Mouse (Mus musculus) CH12.LX (cell line): ENCODE results near the gene Mad1l1. TPM values are rescaled to one million over a fixed set of nuclear protein-coding genes. Genes with fewer than 3 reads are reported as not detected.

Source experiments
- DNase-seq: peaks from one replicate; pipeline ENCODE4 v3.0.0-alpha.2; 2013; ENCODE audit errors: extremely low read depth
- H3K27ac ChIP-seq: 2 replicates; pipeline ENCODE4 v1.5.1; 2012; ENCODE audit warnings: low read depth, mild to moderate bottlenecking, control low read depth, moderate library complexity; ENCODE audit not compliant: insufficient read depth
- H3K27me3 ChIP-seq: replicated peaks from 2 replicates; pipeline ENCODE3; 2012; ENCODE audit warnings: inconsistent platforms
- H3K36me3 ChIP-seq, 2 experiments: replicated peaks in 1 of 2; 2 replicates each; pipeline versions ENCODE3 to v1.6.1; 2012; ENCODE audit warnings: inconsistent platforms in 1 of 2, low read length in 1 of 2, mild to moderate bottlenecking in 1 of 2, mixed read lengths in 1 of 2, moderate library complexity in 1 of 2; ENCODE audit not compliant: control insufficient read depth in 1 of 2, insufficient read depth in 1 of 2
- H3K4me1 ChIP-seq, 2 experiments: 2 replicates each; pipeline ENCODE4 v1.6.1; 2012; ENCODE audit warnings: inconsistent platforms in 1 of 2, moderate library complexity in 1 of 2; ENCODE audit not compliant: insufficient read depth in 2 of 2, control insufficient read depth in 1 of 2
- H3K4me2 ChIP-seq: 2 replicates; pipeline ENCODE4 v1.6.1; 2012; ENCODE audit warnings: low read depth, mild to moderate bottlenecking, control low read depth; ENCODE audit not compliant: poor library complexity, insufficient read depth, severe bottlenecking
- H3K4me3 ChIP-seq, 3 experiments: fragments of 150-350 bp in 1 of 3; sonication (generic) in 1 of 3; replicated peaks in 1 of 3; 2 replicates each; pipeline versions ENCODE3 to v1.5.1; 2011 to 2012; ENCODE audit warnings: low read depth in 2 of 3, low read length in 2 of 3, mild to moderate bottlenecking in 2 of 3, moderate library complexity in 2 of 3, control low read depth in 1 of 3, improper control_type of control experiment in 1 of 3, inconsistent platforms in 1 of 3, mixed read lengths in 1 of 3; ENCODE audit not compliant: poor library complexity in 1 of 3
- H3K79me2 ChIP-seq: replicated peaks from 2 replicates; pipeline ENCODE4 v1.6.1; 2012; ENCODE audit warnings: mild to moderate bottlenecking, moderate library complexity; ENCODE audit not compliant: control insufficient read depth, poor library complexity, insufficient read depth, severe bottlenecking; ENCODE audit errors: extremely low read depth
- H3K9ac ChIP-seq: 2 replicates; pipeline ENCODE4 v1.6.1; 2012; ENCODE audit warnings: low read depth, mild to moderate bottlenecking, control low read depth, moderate library complexity; ENCODE audit not compliant: insufficient read depth
- H3K9me3 ChIP-seq: replicated peaks from 2 replicates; pipeline ENCODE3; 2012; ENCODE audit warnings: low read length, inconsistent platforms, mixed read lengths
- CHD1 ChIP-seq: IDR thresholded peaks from 2 replicates; pipeline ENCODE4 v1.6.1; 2012; ENCODE audit warnings: low read depth, low read length, improper control_type of control experiment, inconsistent platforms
- CHD2 ChIP-seq: IDR thresholded peaks from 2 replicates; pipeline ENCODE4 v1.6.1; 2011; ENCODE audit warnings: low read length, improper control_type of control experiment
- E2F4 ChIP-seq: IDR thresholded peaks from 2 replicates; pipeline ENCODE4 v1.6.1; 2011; ENCODE audit warnings: low read depth, low read length, improper control_type of control experiment; ENCODE audit not compliant: insufficient replicate concordance
- ETS1 ChIP-seq: conservative IDR thresholded peaks from 2 replicates; pipeline ENCODE4 v1.6.1; 2012; ENCODE audit warnings: low read depth, mild to moderate bottlenecking, inconsistent platforms, low read length, improper control_type of control experiment, moderate library complexity
- GABPA ChIP-seq: IDR thresholded peaks from 2 replicates; pipeline ENCODE4 v1.6.1; 2012; ENCODE audit warnings: low read depth, low read length, improper control_type of control experiment, inconsistent platforms; ENCODE audit not compliant: insufficient replicate concordance
- HCFC1 ChIP-seq: IDR thresholded peaks from 2 replicates; pipeline ENCODE4 v1.6.1; 2012; ENCODE audit warnings: low read depth, mild to moderate bottlenecking, inconsistent platforms, low read length, improper control_type of control experiment
- IRF4 ChIP-seq: IDR thresholded peaks from 2 replicates; pipeline ENCODE4 v1.6.1; 2014; ENCODE audit warnings: low read depth, mild to moderate bottlenecking, inconsistent platforms, low read length, improper control_type of control experiment
- JUND ChIP-seq: conservative IDR thresholded peaks from 2 replicates; pipeline ENCODE4 v1.6.1; 2011; ENCODE audit warnings: low read depth, low read length, improper control_type of control experiment
- MAZ ChIP-seq: IDR thresholded peaks from 2 replicates; pipeline ENCODE4 v1.6.1; 2012; ENCODE audit warnings: low read depth, mild to moderate bottlenecking, inconsistent platforms, low read length, improper control_type of control experiment, moderate library complexity
- MXI1 ChIP-seq: IDR thresholded peaks from 2 replicates; pipeline ENCODE4 v1.6.1; 2011; ENCODE audit warnings: mild to moderate bottlenecking, low read depth, low read length, improper control_type of control experiment
- NELFE ChIP-seq: IDR thresholded peaks from 2 replicates; pipeline ENCODE4 v1.6.1; 2011; ENCODE audit warnings: low read depth, low read length, improper control_type of control experiment
- NRF1 ChIP-seq: IDR thresholded peaks from 2 replicates; pipeline ENCODE4 v1.6.1; 2014; ENCODE audit warnings: low read depth, mild to moderate bottlenecking, inconsistent platforms, low read length, improper control_type of control experiment, moderate library complexity
- POLR2A ChIP-seq: IDR thresholded peaks from 2 replicates; pipeline ENCODE4 v1.6.1; 2011; ENCODE audit warnings: low read depth, mild to moderate bottlenecking, improper control_type of control experiment, low read length
- RCOR1 ChIP-seq: conservative IDR thresholded peaks from 2 replicates; pipeline ENCODE4 v1.6.1; 2012; ENCODE audit warnings: low read depth, mild to moderate bottlenecking, inconsistent platforms, low read length, improper control_type of control experiment
- SIN3A ChIP-seq: IDR thresholded peaks from 2 replicates; pipeline ENCODE4 v1.6.1; 2012; ENCODE audit warnings: low read length, improper control_type of control experiment, inconsistent platforms
- TCF12 ChIP-seq: IDR thresholded peaks from 2 replicates; pipeline ENCODE4 v1.6.1; 2014; ENCODE audit warnings: low read depth, mild to moderate bottlenecking, inconsistent platforms, low read length, improper control_type of control experiment
- UBTF ChIP-seq: IDR thresholded peaks from 2 replicates; pipeline ENCODE4 v1.6.1; 2012; ENCODE audit warnings: low read depth, mild to moderate bottlenecking, inconsistent platforms, low read length, improper control_type of control experiment, moderate library complexity
- USF1 ChIP-seq: IDR thresholded peaks from 2 replicates; pipeline ENCODE4 v1.6.1; 2014; ENCODE audit warnings: low read depth, mild to moderate bottlenecking, inconsistent platforms, low read length, improper control_type of control experiment
- USF2 ChIP-seq: conservative IDR thresholded peaks from 2 replicates; pipeline ENCODE4 v1.6.1; 2011; ENCODE audit warnings: low read depth, low read length, improper control_type of control experiment
- ZC3H11A ChIP-seq: IDR thresholded peaks from 2 replicates; pipeline ENCODE4 v1.6.1; 2012; ENCODE audit warnings: low read depth, mild to moderate bottlenecking, inconsistent platforms, low read length, improper control_type of control experiment
- ZMIZ1 ChIP-seq: IDR thresholded peaks from 2 replicates; pipeline ENCODE4 v1.6.1; 2012; ENCODE audit warnings: low read depth, mild to moderate bottlenecking, inconsistent platforms, low read length, improper control_type of control experiment
- ZNF384 ChIP-seq: IDR thresholded peaks from 2 replicates; pipeline ENCODE4 v1.6.1; 2012; ENCODE audit warnings: low read depth, low read length, improper control_type of control experiment, inconsistent platforms
- dilution Hi-C: fragments of 300-500 bp; cut with MboI; formaldehyde crosslinking; loops from 2 replicates; pipeline ENCODE4 v1.14.3; 2020; ENCODE audit warnings: low sequenced_read_pairs; ENCODE audit not compliant: extremely low pct_unique_long_range_greater_than_20kb, extremely low pct_ligation_motif_present
- in situ Hi-C: fragments of 300-500 bp; cut with MboI; formaldehyde crosslinking; loops from 3 replicates; pipeline ENCODE4 v1.14.3; 2019; ENCODE audit warnings: low sequenced_read_pairs, low pct_ligation_motif_present, low pct_unique_long_range_greater_than_20kb, mixed read lengths
- polyA plus RNA-seq: library from polyadenylated mRNA; unstranded; fragments of >175 nt; gene quantifications from 2 replicates; pipeline ENCODE4 v1.2.1, GENCODE M21; 2012; ENCODE audit warnings: low read depth; ENCODE audit not compliant: insufficient read length
- total RNA-seq, 2 experiments: library from RNA; depleted of rRNA; stranded (reverse); fragments of 300-350 nt in 1 of 2; fragments of >200 nt in 1 of 2; gene quantifications; 2 replicates each; pipeline ENCODE4 v1.2.3; 2012 to 2014

Mad1l1 gene
- total and polyA plus RNA-seq, 3 experiments, result 24.8 to 45.6 (median 28.9) TPM

- no peaks in the 10 kb centered on the region for H3K79me2 ChIP-seq
- H3K4me3 ChIP-seq, result no peak overlapping the region
- H3K27ac ChIP-seq, result no peak overlapping the region
- dilution Hi-C loops (no loop called here), in situ Hi-C loops (loop anchor here (25.0 kb wide), 1 partner anchor 230 kb away; the partner anchor contains the start of gene Eif3b)
- peaks cover 0 to 5% of the 10 kb centered on the region in 2 experiments; a peak in 1 of 4 replicates for H3K4me1 ChIP-seq
- TF ChIP-seq ZMIZ1 (no peak), HCFC1 (no peak), GABPA (no peak), MAZ (no peak), RCOR1 (no peak), UBTF (no peak), MXI1 (no peak), CHD1 (no peak), JUND (no peak), USF1 (no peak), NRF1 (no peak), E2F4 (no peak), ZC3H11A (no peak), CHD2 (no peak), TCF12 (no peak)
- no peak overlapping the region for H3K9ac ChIP-seq
- no peak overlapping the region for H3K4me2 ChIP-seq
- DNase-seq, result no peak
- H3K9me3 ChIP-seq, result no peaks in the 10 kb centered on the region
- H3K36me3 ChIP-seq, result peaks cover 0 to 64% of the 10 kb centered on the region in 2 experiments
- H3K27me3 ChIP-seq, result no peaks in the 10 kb centered on the region
Measured at GRCm38 (mm10) chr5:140182351-140182750, 139.0 kb downstream of the Mad1l1 start.

GRCm38 (mm10) chr5:140180016-140180415, 141.3 kb downstream of the Mad1l1 start:
- no peak overlapping the region for H3K4me2 ChIP-seq
- TF ChIP-seq IRF4 (no peak), ZNF384 (no peak), NELFE (no peak), HCFC1 (no peak), JUND (no peak), MAZ (no peak), POLR2A (no peak), SIN3A (no peak), USF2 (no peak), ETS1 (no peak), ZC3H11A (no peak)
- TF ChIP-seq, all 38 proteins: peak for 0
- Histone ChIP-seq H3K27me3 (no peaks in the 10 kb centered on the region), H3K79me2 (no peaks in the 10 kb centered on the region), H3K9ac (no peak overlapping the region), H3K36me3 (peaks cover 0 to 57% of the 10 kb centered on the region in 2 experiments), H3K9me3 (no peaks in the 10 kb centered on the region), H3K4me3 (no peak overlapping the region), H3K4me1 (peaks cover 0 to 10% of the 10 kb centered on the region in 2 experiments; a peak in 2 of 4 replicates), H3K27ac (no peak overlapping the region)
- DNase-seq, result no peak
- in situ Hi-C loops, result loop anchor here (25.0 kb wide), 1 partner anchor 232 kb away; the partner anchor contains the start of gene Eif3b
- dilution Hi-C loops, result no loop called here
